Mouse (Mus musculus) small intestine, adult 2 months (tissue): ENCODE data around the gene Mcoln2.

Source experiments
- CTCF ChIP-seq: fragments of 200-500 bp; IDR thresholded peaks from 2 replicates; pipeline ENCODE4 v1.5.1; 2012; ENCODE audit warnings: low read depth, mild to moderate bottlenecking, control low read depth, inconsistent platforms, low read length, moderate library complexity, mixed read lengths; ENCODE audit not compliant: insufficient replicate concordance, insufficient read length; ENCODE audit errors: extremely low read depth
- POLR2A ChIP-seq: fragments of 200-500 bp; IDR thresholded peaks from 2 replicates; pipeline ENCODE4 v1.6.1; 2012; ENCODE audit warnings: low read depth, mild to moderate bottlenecking, control low read depth, inconsistent platforms, low read length, moderate library complexity

GRCm38 (mm10) chr3:146216561-146216960 lies 66.9 kb downstream of the Mcoln2 start:
- no peak for TF ChIP-seq POLR2A
- no peak for TF ChIP-seq CTCF
